28 mouse cellular contexts compared by ENCODE assay signal in genomic region chr4:33486050-33486449, GRCm38 (mm10).
"Had no signal": no experiment of that assay in that cellular context is flagged by ENCODE, and none has a peak within 500 bp of the region (broad histone marks: within the 10 kb centered on the region; RNA-seq: fewer than 3 reads in every experiment).

No protein-coding gene starts in this region.

- H3K9me3 ChIP-seq: limb, embryonic 10.5 days; limb, embryonic 12.5 days; limb, embryonic 13.5 days; limb, embryonic 15.5 days; lung, embryonic 15.5 days; megakaryocyte, embryonic 14.5 days; midbrain, embryonic 10.5 days; midbrain, embryonic 12.5 days; midbrain, embryonic 13.5 days; midbrain, embryonic 15.5 days; neural tube, embryonic 12.5 days; neural tube, embryonic 13.5 days had no signal

- H3K4me1 ChIP-seq: limb, embryonic 10.5 days; limb, embryonic 12.5 days; limb, embryonic 13.5 days; limb, embryonic 15.5 days; lung, embryonic 15.5 days; midbrain, embryonic 12.5 days; midbrain, embryonic 15.5 days; neural tube, embryonic 12.5 days; neural tube, embryonic 13.5 days had no signal

- H3K27me3 ChIP-seq: limb, embryonic 12.5 days; limb, embryonic 13.5 days; limb, embryonic 15.5 days; lung, embryonic 15.5 days; megakaryocyte, embryonic 14.5 days; midbrain, embryonic 12.5 days; midbrain, embryonic 13.5 days; midbrain, embryonic 15.5 days; neural tube, embryonic 12.5 days; neural tube, embryonic 13.5 days had no signal

- H3K27ac ChIP-seq: left cerebral cortex, adult 2 months; limb, embryonic 10.5 days; limb, embryonic 12.5 days; limb, embryonic 13.5 days; limb, embryonic 15.5 days; lung, embryonic 15.5 days; macrophage; midbrain, embryonic 10.5 days; midbrain, embryonic 12.5 days; midbrain, embryonic 13.5 days; midbrain, embryonic 15.5 days; neural tube, embryonic 12.5 days; neural tube, embryonic 13.5 days had no signal

- ATAC-seq: lung, postnatal 0 days; midbrain, embryonic 13.5 days; midbrain, embryonic 15.5 days; midbrain, embryonic 16.5 days had no signal

- H3K4me3 ChIP-seq: left cerebral cortex, adult 2 months; limb, embryonic 10.5 days; limb, embryonic 12.5 days; limb, embryonic 13.5 days; limb, embryonic 15.5 days; lung, embryonic 15.5 days; megakaryocyte, embryonic 14.5 days; midbrain, embryonic 10.5 days; midbrain, embryonic 12.5 days; midbrain, embryonic 13.5 days; midbrain, embryonic 15.5 days; myocyte; neural tube, embryonic 12.5 days; neural tube, embryonic 13.5 days had no signal

- H3K9ac ChIP-seq: limb, embryonic 12.5 days; limb, embryonic 13.5 days; limb, embryonic 15.5 days; lung, embryonic 14.5 days; lung, embryonic 15.5 days; midbrain, embryonic 12.5 days; midbrain, embryonic 13.5 days; midbrain, embryonic 15.5 days; neural tube, embryonic 12.5 days; neural tube, embryonic 13.5 days had no signal

- H3K4me2 ChIP-seq: limb, embryonic 12.5 days; limb, embryonic 13.5 days; limb, embryonic 15.5 days; lung, embryonic 14.5 days; lung, embryonic 15.5 days; midbrain, embryonic 11.5 days; midbrain, embryonic 12.5 days; midbrain, embryonic 13.5 days; midbrain, embryonic 15.5 days; neural tube, embryonic 12.5 days; neural tube, embryonic 13.5 days had no signal

- H3K36me3 ChIP-seq: limb, embryonic 10.5 days; limb, embryonic 12.5 days; limb, embryonic 13.5 days; limb, embryonic 15.5 days; lung, embryonic 15.5 days; midbrain, embryonic 10.5 days; midbrain, embryonic 12.5 days; midbrain, embryonic 13.5 days; midbrain, embryonic 15.5 days; neural tube, embryonic 12.5 days; neural tube, embryonic 13.5 days had no signal

- DNase-seq: layer of hippocampus, postnatal 36 days; left cerebral cortex, postnatal 4 days; lung, adult 18-20 months; lung, adult 2 months; lung, embryonic 14.5 days; lung, postnatal 10 days; lung, postnatal 14 days; lung, postnatal 36 days; lung, postnatal 4 days; midbrain, embryonic 14.5 days had no signal
